Comparison of ENCODE assay signal across 8 mouse cellular contexts in genomic region chr2:118554356-118554990, GRCm38 (mm10). TPM values are rescaled to one million over a fixed set of nuclear protein-coding genes. Genes with fewer than 3 reads are reported as not detected.
DNase-seq lines count a peak whose midpoint lies in the region; ATAC-seq and TF ChIP-seq lines count a peak whose summit lies in the region.
"Not testable (repeated sequence)": the region's sequence is repeated elsewhere in the genome, so short reads cannot be mapped to it uniquely, and the experiment has no call there.

No protein-coding gene starts in this region.

- H3K4me2 ChIP-seq in hindbrain, embryonic 12.5 days (replicated peaks) = peak overlapping the region; percentile 53
- H3K4me2 ChIP-seq in liver, postnatal 0 days (ENCODE audit: low read depth, low read length) = peak overlapping the region; percentile 57
- H3K4me2 ChIP-seq in midbrain, postnatal 0 days (ENCODE audit: low read depth, low read length, poor library complexity, severe bottlenecking) = peak overlapping the region; percentile 39
- peak overlapping the region; percentile 35 for H3K4me2 ChIP-seq in stomach, embryonic 14.5 days (replicated peaks; ENCODE audit: low read depth, low read length)

- ATAC-seq in frontal cortex, adult (ENCODE audit: low TSS enrichment) = peak; percentile 28; the same call in 1 of the 2 replicates
- ATAC-seq in hindbrain, embryonic 12.5 days (ENCODE audit: low FRiP score) = peak; percentile 30; the same call in 1 of the 2 replicates
- peak; percentile 82 for ATAC-seq in liver, postnatal 0 days
- peak; percentile 58; the same call in 1 of the 2 replicates for ATAC-seq in midbrain, postnatal 0 days (ENCODE audit: low FRiP score)
- peak; percentile 26; the same call in 1 of the 2 replicates for ATAC-seq in stomach, embryonic 14.5 days (ENCODE audit: insufficient number of reproducible peaks, insufficient read depth, low FRiP score, low read depth)

- 63% methylated on average over 15 of the region's 17 CpGs for WGBS in hindbrain, embryonic 12.5 days
- WGBS in liver, postnatal 0 days (ENCODE audit: insufficient replicate concordance) = 51% methylated on average over 14 of the region's 17 CpGs
- 60% methylated on average over 15 of the region's 17 CpGs for WGBS in midbrain, postnatal 0 days
- WGBS in stomach, embryonic 14.5 days = 58% methylated on average over 15 of the region's 17 CpGs

- peak overlapping the region; percentile 45; the same call in 1 of the 2 replicates for H3K9ac ChIP-seq in hindbrain, embryonic 12.5 days
- peak overlapping the region; percentile 55 for H3K9ac ChIP-seq in liver, postnatal 0 days (replicated peaks)
- peak overlapping the region; percentile 36; the same call in 1 of the 2 replicates for H3K9ac ChIP-seq in midbrain, postnatal 0 days (replicated peaks; ENCODE audit: low read length, poor library complexity, severe bottlenecking)
- not testable (repeated sequence) for H3K9ac ChIP-seq in stomach, embryonic 14.5 days (replicated peaks; ENCODE audit: low read depth, low read length)

- peak; percentile 85 for DNase-seq in CD4-positive, CD25-positive, alpha-beta regulatory T cell, adult 2 months (ENCODE audit: low read depth, low spot score)
- peak; percentile 50 to 57 for DNase-seq in cerebellum, postnatal 14 days
- peak; percentile 49 to 67 for DNase-seq in kidney, postnatal 25 days
- DNase-seq in liver, postnatal 0 days = peak; percentile 57
- not testable (repeated sequence) for DNase-seq in midbrain, postnatal 0 days (ENCODE audit: low spot score)

- not testable (repeated sequence) for H3K9me3 ChIP-seq in hindbrain, embryonic 12.5 days (replicated peaks); liver, postnatal 0 days (ENCODE audit: low read length); midbrain, postnatal 0 days (ENCODE audit: low read length); stomach, embryonic 14.5 days (ENCODE audit: control insufficient read depth, low read depth, low read length)

- not testable (repeated sequence) for TF ChIP-seq CTCF in liver, postnatal 0 days (IDR thresholded peaks at IDR 0.05; ENCODE audit: low read depth); midbrain, postnatal 0 days (IDR thresholded peaks at IDR 0.05)

- not testable (repeated sequence) for H3K4me1 ChIP-seq in hindbrain, embryonic 12.5 days; liver, postnatal 0 days (ENCODE audit: insufficient read depth); midbrain, postnatal 0 days (ENCODE audit: insufficient read depth, low read length); stomach, embryonic 14.5 days (ENCODE audit: control insufficient read depth, insufficient read depth, low read length)

- TF ChIP-seq EP300 in liver, postnatal 0 days (IDR thresholded peaks at IDR 0.05; ENCODE audit: low read depth) = not testable (repeated sequence)

- H3K27me3 ChIP-seq in hindbrain, embryonic 12.5 days; liver, postnatal 0 days (ENCODE audit: insufficient read depth, low read length); midbrain, postnatal 0 days (ENCODE audit: insufficient read depth, low read length); stomach, embryonic 14.5 days (ENCODE audit: control insufficient read depth, insufficient read depth, low read length): not testable (repeated sequence)

- H3K36me3 ChIP-seq in hindbrain, embryonic 12.5 days; liver, postnatal 0 days (replicated peaks; ENCODE audit: insufficient read depth, low read length); midbrain, postnatal 0 days (ENCODE audit: insufficient read depth, low read length); stomach, embryonic 14.5 days (ENCODE audit: control insufficient read depth, insufficient read depth, low read length): not testable (repeated sequence)

- H3K4me3 ChIP-seq in hindbrain, embryonic 12.5 days = peak overlapping the region; percentile 33
- peak overlapping the region; percentile 43 for H3K4me3 ChIP-seq in liver, postnatal 0 days (ENCODE audit: low read depth, low read length)
- peak overlapping the region; percentile 34 for H3K4me3 ChIP-seq in midbrain, postnatal 0 days (ENCODE audit: low read depth, low read length)
- peak overlapping the region; percentile 27 for H3K4me3 ChIP-seq in stomach, embryonic 14.5 days (ENCODE audit: low read depth, low read length)

- not testable (repeated sequence) for H3K27ac ChIP-seq in hindbrain, embryonic 12.5 days
- peak overlapping the region; percentile 87 for H3K27ac ChIP-seq in liver, postnatal 0 days (ENCODE audit: low read depth)
- peak overlapping the region; percentile 59; the same call in 1 of the 2 replicates for H3K27ac ChIP-seq in midbrain, postnatal 0 days (ENCODE audit: low read depth, low read length)
- peak overlapping the region; percentile 55; the same call in 1 of the 2 replicates for H3K27ac ChIP-seq in stomach, embryonic 14.5 days (ENCODE audit: low read length)

RNA-seq across cellular contexts. Expression of gene Bmf, which starts 5.0 kb away (rescaled TPM):
- 5.4 and 6.2 TPM in 2 replicates for polyA plus RNA-seq in hindbrain, embryonic 12.5 days (2016; fragmentation: Nextera tagmentation; extraction: Ambion mirVana)
- 1.3 TPM in 2 replicates for polyA plus RNA-seq in liver, postnatal 0 days (2015; fragmentation: Nextera tagmentation; extraction: Ambion mirVana)
- total RNA-seq in midbrain, postnatal 0 days (2014; rRNA removed) = 6.8 and 9.8 TPM in 2 replicates
- polyA plus RNA-seq in midbrain, postnatal 0 days (2015; fragmentation: Nextera tagmentation; extraction: Ambion mirVana) = 0.99 and 1.1 TPM in 2 replicates
- polyA plus RNA-seq in stomach, embryonic 14.5 days (2014; fragmentation: Nextera tagmentation; extraction: Ambion mirVana) = 7.7 and 8.2 TPM in 2 replicates

RNA-seq across cellular contexts. Expression of gene Bub1b, which starts 43.5 kb away (rescaled TPM):
- 63.2 and 65.8 TPM in 2 replicates for polyA plus RNA-seq in hindbrain, embryonic 12.5 days (2016; fragmentation: Nextera tagmentation; extraction: Ambion mirVana)
- 12.7 and 15.7 TPM in 2 replicates for polyA plus RNA-seq in liver, postnatal 0 days (2015; fragmentation: Nextera tagmentation; extraction: Ambion mirVana)
- 7.4 and 8.9 TPM in 2 replicates for total RNA-seq in midbrain, postnatal 0 days (2014; rRNA removed)
- polyA plus RNA-seq in midbrain, postnatal 0 days (2015; fragmentation: Nextera tagmentation; extraction: Ambion mirVana) = 3.0 and 4.2 TPM in 2 replicates
- 80.4 and 81.2 TPM in 2 replicates for polyA plus RNA-seq in stomach, embryonic 14.5 days (2014; fragmentation: Nextera tagmentation; extraction: Ambion mirVana)

Comparison
In these comparisons a context has a peak if more than half of its experiments do, and no peak if none do; other contexts are left out.
1. ATAC-seq: peak in every context shown above with its lines; median percentile 82 in liver, postnatal 0 days; 58 in midbrain, postnatal 0 days; 30 in hindbrain, embryonic 12.5 days; 28 in frontal cortex, adult; 26 in stomach, embryonic 14.5 days.